Mouse (Mus musculus) heart, embryonic 13.5 days (tissue): ENCODE results near the gene Nppa. TPM values are rescaled to one million over a fixed set of nuclear protein-coding genes. Genes with fewer than 3 reads are reported as not detected.

Experiments
- polyA plus RNA-seq: library from polyadenylated mRNA; unstranded; fragments of >200 nt; fragmentation: Nextera tagmentation; extraction: Ambion mirVana; gene quantifications from 2 replicates; pipeline ENCODE4 v1.2.1, GENCODE M21; 2015

The Nppa gene
- polyA plus RNA-seq, 1 experiment from 2014 or later, result 4,587 TPM

Other genes with a start within 250 kb of the Nppa start
- 8.5 and 9.1 TPM in 2 replicates for gene Zfp984, start 190.9 kb upstream of the Nppa start, polyA plus RNA-seq
- gene Zfp933, start 152.4 kb upstream of the Nppa start, polyA plus RNA-seq, result 3.6 and 3.9 TPM in 2 replicates
- 27.2 and 27.6 TPM in 2 replicates for gene Miip, start 131.9 kb upstream of the Nppa start, polyA plus RNA-seq
- 7.5 and 8.0 TPM in 2 replicates for gene Fv1, start 131.7 kb upstream of the Nppa start, polyA plus RNA-seq
- gene Mfn2, start 96.0 kb upstream of the Nppa start, polyA plus RNA-seq, result 102 and 105 TPM in 2 replicates
- 43.7 and 49.2 TPM in 2 replicates for gene Plod1, start 64.0 kb upstream of the Nppa start, polyA plus RNA-seq
- 12.4 and 13.0 TPM in 2 replicates for gene 2510039O18Rik, start 59.8 kb upstream of the Nppa start, polyA plus RNA-seq
- gene Nppb, start 14.9 kb upstream of the Nppa start, polyA plus RNA-seq, result 187 and 230 TPM in 2 replicates
- gene Clcn6, start 38.1 kb downstream of the Nppa start, polyA plus RNA-seq, result 5.8 and 6.5 TPM in 2 replicates
- gene Mthfr, start 38.4 kb downstream of the Nppa start, polyA plus RNA-seq, result 11.4 and 11.7 TPM in 2 replicates
- 15.4 and 17.6 TPM in 2 replicates for gene Agtrap, start 87.3 kb downstream of the Nppa start, polyA plus RNA-seq
- gene Mad2l2, start 129.7 kb downstream of the Nppa start, polyA plus RNA-seq, result 33.3 and 39.0 TPM in 2 replicates
- gene Draxin, start 130.0 kb downstream of the Nppa start, polyA plus RNA-seq, result 0.03 and 0.05 TPM in 2 replicates
- gene Fbxo6, start 151.4 kb downstream of the Nppa start, polyA plus RNA-seq, result 18.6 and 19.6 TPM in 2 replicates
- gene Fbxo44, start 159.8 kb downstream of the Nppa start, polyA plus RNA-seq, result 20.9 and 26.9 TPM in 2 replicates
- 1.0 and 1.6 TPM in 2 replicates for gene Fbxo2, start 159.9 kb downstream of the Nppa start, polyA plus RNA-seq